ENCODE assay signal across 11 mouse cellular contexts in genomic region chr8:106061686-106062085, GRCm38 (mm10). TPM values are rescaled to one million over a fixed set of nuclear protein-coding genes. Genes with fewer than 3 reads are reported as not detected.
A peak's percentile ranks its signal among the peaks of the same experiment; 100 is the strongest.
DNase-seq lines count a peak whose midpoint lies in the region; ATAC-seq lines count a peak whose summit lies in the region.
"Had no signal": no experiment of that assay in that cellular context is flagged by ENCODE, and none has a peak within 500 bp of the region (broad histone marks: within the 10 kb centered on the region; RNA-seq: fewer than 3 reads in every experiment).

No protein-coding gene starts in this region.

- H3K9me3 ChIP-seq in erythroblast, embryonic 14.5 days (ENCODE audit: control insufficient read depth, low read length) = no peaks in the 10 kb centered on the region
- H3K9me3 ChIP-seq in limb, embryonic 12.5 days = no peaks in the 10 kb centered on the region
- H3K9me3 ChIP-seq in limb, embryonic 10.5 days (replicated peaks) = no peaks in the 10 kb centered on the region
- H3K9me3 ChIP-seq in hindbrain, embryonic 14.5 days (ENCODE audit: control insufficient read depth, low read length) = no peaks in the 10 kb centered on the region
- H3K9me3 ChIP-seq in midbrain, embryonic 13.5 days = no peaks in the 10 kb centered on the region

- peaks cover 59% of the 10 kb centered on the region for H3K4me1 ChIP-seq in erythroblast, embryonic 14.5 days (ENCODE audit: control insufficient read depth)
- H3K4me1 ChIP-seq in limb, embryonic 12.5 days (replicated peaks) = peaks cover 22% of the 10 kb centered on the region
- peaks cover 24% of the 10 kb centered on the region for H3K4me1 ChIP-seq in limb, embryonic 10.5 days
- H3K4me1 ChIP-seq in hindbrain, embryonic 14.5 days (replicated peaks; ENCODE audit: control insufficient read depth, insufficient read depth, low read length) = peaks cover 28% of the 10 kb centered on the region
- peaks cover 31% of the 10 kb centered on the region for H3K4me1 ChIP-seq in midbrain, embryonic 13.5 days (replicated peaks)

- H3K27me3 ChIP-seq in erythroblast, embryonic 14.5 days (ENCODE audit: control insufficient read depth) = no peaks in the 10 kb centered on the region
- H3K27me3 ChIP-seq in limb, embryonic 12.5 days = no peaks in the 10 kb centered on the region
- no peaks in the 10 kb centered on the region for H3K27me3 ChIP-seq in limb, embryonic 10.5 days (ENCODE audit: low read depth, poor library complexity, severe bottlenecking)
- H3K27me3 ChIP-seq in hindbrain, embryonic 14.5 days (ENCODE audit: control insufficient read depth, insufficient read depth, low read length) = no peaks in the 10 kb centered on the region
- no peaks in the 10 kb centered on the region for H3K27me3 ChIP-seq in midbrain, embryonic 13.5 days

- H3K4me2 ChIP-seq in limb, embryonic 12.5 days = peak overlapping the region; percentile 81
- peak overlapping the region; percentile 78 for H3K4me2 ChIP-seq in hindbrain, embryonic 14.5 days (replicated peaks)
- H3K4me2 ChIP-seq in midbrain, embryonic 13.5 days (replicated peaks) = peak overlapping the region; percentile 77; the same call in 1 of the 2 replicates

- intact Hi-C loops in left cerebral cortex, postnatal 25 days (cut with DNase I) = no loop called here

- ATAC-seq in erythroblast, adult 5-6 weeks (replicated peaks; ENCODE audit: low FRiP score, poor library complexity, severe bottlenecking) = no peak
- ATAC-seq in limb, embryonic 12.5 days (ENCODE audit: insufficient number of reproducible peaks, insufficient read depth, low FRiP score, low TSS enrichment, low read depth) = no peak
- ATAC-seq in hindbrain, embryonic 14.5 days (ENCODE audit: low FRiP score) = no peak
- ATAC-seq in midbrain, embryonic 13.5 days = no peak

- DNase-seq in limb, embryonic 10.5 days (ENCODE audit: low spot score) = no peak
- no peak for DNase-seq in hindbrain, embryonic 14.5 days (ENCODE audit: low spot score)
- no peak for DNase-seq in left cerebral cortex, adult 18-20 months (ENCODE audit: low spot score in 2 of 2)
- no peak for DNase-seq in left cerebral cortex, postnatal 25 days (ENCODE audit: low spot score in 2 of 2)

- WGBS in limb, embryonic 12.5 days = 81% methylated on average over 6 of the region's 6 CpGs
- 96% methylated on average over 6 of the region's 6 CpGs for WGBS in limb, embryonic 10.5 days
- whole genome bisulfite sequencing in hindbrain, embryonic 14.5 days = 89% methylated on average over 6 of the region's 6 CpGs
- WGBS in midbrain, embryonic 13.5 days = 93% methylated on average over 6 of the region's 6 CpGs

- H3K4me3 ChIP-seq in erythroblast, embryonic 14.5 days (replicated peaks) = peak overlapping the region; percentile 100
- H3K4me3 ChIP-seq in limb, embryonic 12.5 days (replicated peaks) = peak overlapping the region; percentile 85; the same call in 1 of the 2 replicates
- no peak overlapping the region for H3K4me3 ChIP-seq in limb, embryonic 10.5 days
- no peak overlapping the region for H3K4me3 ChIP-seq in hindbrain, embryonic 14.5 days (replicated peaks; ENCODE audit: low read length)
- H3K4me3 ChIP-seq in midbrain, embryonic 13.5 days (replicated peaks) = no peak overlapping the region

- H3K9ac ChIP-seq in limb, embryonic 12.5 days (replicated peaks) = no peak overlapping the region
- no peak overlapping the region for H3K9ac ChIP-seq in hindbrain, embryonic 14.5 days
- no peak overlapping the region for H3K9ac ChIP-seq in midbrain, embryonic 13.5 days (replicated peaks)

- peaks cover 8% of the 10 kb centered on the region for H3K36me3 ChIP-seq in erythroblast, embryonic 14.5 days (ENCODE audit: control insufficient read depth)
- H3K36me3 ChIP-seq in limb, embryonic 12.5 days = peaks cover 3% of the 10 kb centered on the region; the same call in 1 of the 2 replicates
- H3K36me3 ChIP-seq in limb, embryonic 10.5 days = 0 out of 2 replicates have a peak, but pooled peaks cover under 1% of the 10 kb centered on the region
- H3K36me3 ChIP-seq in hindbrain, embryonic 14.5 days (replicated peaks; ENCODE audit: control insufficient read depth, insufficient read depth) = no peaks in the 10 kb centered on the region
- H3K36me3 ChIP-seq in midbrain, embryonic 13.5 days = no peaks in the 10 kb centered on the region

- H3K27ac ChIP-seq in limb, embryonic 12.5 days = no peak overlapping the region
- no peak overlapping the region for H3K27ac ChIP-seq in limb, embryonic 10.5 days
- H3K27ac ChIP-seq in hindbrain, embryonic 14.5 days = no peak overlapping the region
- no peak overlapping the region for H3K27ac ChIP-seq in midbrain, embryonic 13.5 days

RNA-seq across cellular contexts. Expression of gene Nfatc3, which starts 3.0 kb away (rescaled TPM):
- 0.45 and 0.54 TPM in 2 replicates for polyA plus RNA-seq in erythroblast, embryonic 14.5 days (2012)
- total RNA-seq in erythroblast, adult 5-6 weeks (2015; ENCODE audit: low replicate concordance) = 52.2 and 56.7 TPM in 2 replicates
- total RNA-seq in erythroblast, adult 5-6 weeks (2017; ENCODE audit: low replicate concordance) = 24.5 and 32.7 TPM in 2 replicates
- polyA plus RNA-seq in limb, embryonic 12.5 days (2016; fragmentation: Nextera tagmentation; extraction: Ambion mirVana) = 9.1 and 9.2 TPM in 2 replicates
- polyA plus RNA-seq in limb, embryonic 10.5 days (2016; fragmentation: Nextera tagmentation; extraction: Ambion mirVana) = 7.9 TPM in 2 replicates
- polyA plus RNA-seq in hindbrain, embryonic 14.5 days (2014; fragmentation: Nextera tagmentation; extraction: Ambion mirVana) = 2.5 and 2.6 TPM in 2 replicates
- polyA plus RNA-seq in midbrain, embryonic 13.5 days (2015; fragmentation: Nextera tagmentation; extraction: Ambion mirVana) = 3.9 and 4.4 TPM in 2 replicates
- 10 to 100 TPM; 10.5 to 12.4 TPM for total RNA-seq in left cerebral cortex, adult 18-20 months (2021)
- 10 to 100 TPM in 1 of 2 experiments, 1 to 10 TPM in 1; 9.3 to 12.2 TPM for total RNA-seq in left cerebral cortex, postnatal 25 days (2021)

RNA-seq across cellular contexts. Expression of gene Ddx28, which starts 50.0 kb away (rescaled TPM):
- polyA plus RNA-seq in erythroblast, embryonic 14.5 days (2012) = 0.74 and 1.1 TPM in 2 replicates
- total RNA-seq in erythroblast, adult 5-6 weeks (2015; ENCODE audit: low replicate concordance) = 0.77 and 1.3 TPM in 2 replicates
- 1.9 and 6.6 TPM in 2 replicates for total RNA-seq in erythroblast, adult 5-6 weeks (2017; ENCODE audit: low replicate concordance)
- polyA plus RNA-seq in limb, embryonic 12.5 days (2016; fragmentation: Nextera tagmentation; extraction: Ambion mirVana) = 21.0 and 22.9 TPM in 2 replicates
- polyA plus RNA-seq in limb, embryonic 10.5 days (2016; fragmentation: Nextera tagmentation; extraction: Ambion mirVana) = 22.8 and 23.2 TPM in 2 replicates
- polyA plus RNA-seq in hindbrain, embryonic 14.5 days (2014; fragmentation: Nextera tagmentation; extraction: Ambion mirVana) = 20.3 and 22.1 TPM in 2 replicates
- 19.1 and 20.6 TPM in 2 replicates for polyA plus RNA-seq in midbrain, embryonic 13.5 days (2015; fragmentation: Nextera tagmentation; extraction: Ambion mirVana)
- 10 to 100 TPM; 14.5 to 17.2 TPM for total RNA-seq in left cerebral cortex, adult 18-20 months (2021)
- total RNA-seq in left cerebral cortex, postnatal 25 days (2021) = 10 to 100 TPM; 12.8 to 13.8 TPM

RNA-seq across cellular contexts. Expression of gene Dpep2nb, which starts 55.9 kb away (rescaled TPM):
- not detected in 2 replicates for polyA plus RNA-seq in erythroblast, embryonic 14.5 days (2012)
- not detected in 2 replicates for total RNA-seq in erythroblast, adult 5-6 weeks (2015; ENCODE audit: low replicate concordance)
- total RNA-seq in erythroblast, adult 5-6 weeks (2017; ENCODE audit: low replicate concordance) = not detected in 2 replicates
- 0.26 TPM in 1 of 2 replicates, not detected in the other for polyA plus RNA-seq in limb, embryonic 12.5 days (2016; fragmentation: Nextera tagmentation; extraction: Ambion mirVana)
- polyA plus RNA-seq in limb, embryonic 10.5 days (2016; fragmentation: Nextera tagmentation; extraction: Ambion mirVana) = 0.21 TPM in 1 of 2 replicates, not detected in the other
- not detected in 2 replicates for polyA plus RNA-seq in hindbrain, embryonic 14.5 days (2014; fragmentation: Nextera tagmentation; extraction: Ambion mirVana)
- not detected in 2 replicates for polyA plus RNA-seq in midbrain, embryonic 13.5 days (2015; fragmentation: Nextera tagmentation; extraction: Ambion mirVana)
- not detected for total RNA-seq in left cerebral cortex, adult 18-20 months (2021)
- not detected for total RNA-seq in left cerebral cortex, postnatal 25 days (2021)
- total RNA-seq: megakaryocyte progenitor cell, adult 5-6 weeks had no signal
- polyA plus RNA-seq: large intestine, adult 2 months; small intestine, adult 2 months had no signal

Comparison
In these comparisons a context has a peak if more than half of its experiments do, and no peak if none do; other contexts are left out.
1. H3K4me3 ChIP-seq: peak in erythroblast, embryonic 14.5 days (single experiment) and limb, embryonic 12.5 days (single experiment); none in limb, embryonic 10.5 days (single experiment), hindbrain, embryonic 14.5 days (single experiment) and midbrain, embryonic 13.5 days (single experiment).
2. Peak in every context shown above with its lines, with median percentiles within 50 percentile points of each other: H3K4me2 ChIP-seq.